Mouse (Mus musculus): ENCODE data around the gene Zg16.

GRCm38 (mm10) chr7:127103960-127104359 is 16.8 kb upstream of the Zg16 start:
- no peak for TF ChIP-seq CTCF (IDR thresholded peaks at IDR 0.05; ENCODE audit: extremely low read depth, insufficient read depth, low read length)
- TF ChIP-seq POLR2A (IDR thresholded peaks at IDR 0.05; ENCODE audit: extremely low read depth, insufficient read depth, low read length) = no peak
